Mouse (Mus musculus): ENCODE measurements at regions not wholly inside any gene's neighbourhood (a gene's known extent, or its start where the extent isn't known, plus 50 kb on each side); places are given as distances from the start of the nearest gene placed in this dataset.

- no peak for DNase-seq (ENCODE audit: low spot score in 2 of 2)
These were observed 67.9 kb upstream of the Gm6993 start for GRCm38 (mm10) chr12:31172451-31173318.

GRCm38 (mm10) chr12:31173512-31173911, 67.1 kb upstream of the Gm6993 start:
- no peak for DNase-seq (ENCODE audit: low spot score in 2 of 2)

- DNase-seq (ENCODE audit: low spot score in 2 of 2): no peak
These were observed 61.0 kb upstream of the Gm6993 start for GRCm38 (mm10) chr12:31179536-31179935.

GRCm38 (mm10) chr12:31183632-31184031, 56.9 kb upstream of the Gm6993 start:
- DNase-seq (ENCODE audit: low spot score in 2 of 2): no peak

- DNase-seq (ENCODE audit: low spot score in 2 of 2): peak in 1 of 2 experiments; percentile 61
These were observed 56.2 kb upstream of the Gm6993 start for GRCm38 (mm10) chr12:31184217-31184975.

- DNase-seq (ENCODE audit: low spot score in 2 of 2): peak in 1 of 2 experiments; percentile 64
These were observed 55.2 kb upstream of the Gm6993 start for GRCm38 (mm10) chr12:31185177-31185932.

- DNase-seq (ENCODE audit: low spot score in 2 of 2): no peak
These were observed 54.4 kb upstream of the Gm6993 start for GRCm38 (mm10) chr12:31185933-31186845.

- no peak for DNase-seq (ENCODE audit: low spot score in 2 of 2)
These were observed 52.5 kb upstream of the Gm6993 start for GRCm38 (mm10) chr12:31188011-31188576.

GRCm38 (mm10) chr12:31190265-31190664, 50.3 kb upstream of the Gm6993 start:
- no peak for DNase-seq (ENCODE audit: low spot score in 2 of 2)
